ENCODE assay signal across 8 mouse cellular contexts in genomic region chr17:82857199-82858147, GRCm38 (mm10).
DNase-seq lines count a peak whose midpoint lies in the region; ATAC-seq and TF ChIP-seq lines count a peak whose summit lies in the region.

No protein-coding gene starts in this region.

- no peak overlapping the region for H3K4me3 ChIP-seq in bone marrow macrophage, adult 2 months (ENCODE audit: insufficient read depth, low read length)
- H3K4me3 ChIP-seq in heart, embryonic 13.5 days: peak overlapping the region; percentile 30
- H3K4me3 ChIP-seq in kidney, postnatal 0 days (replicated peaks; ENCODE audit: low read depth, low read length): peak overlapping the region; percentile 11; the same call in 1 of the 2 replicates

- no peak overlapping the region for H3K27ac ChIP-seq in bone marrow macrophage, adult 2 months (ENCODE audit: insufficient read depth, low read depth, low read length)
- H3K27ac ChIP-seq in heart, embryonic 13.5 days (replicated peaks): no peak overlapping the region
- H3K27ac ChIP-seq in kidney, postnatal 0 days: no peak overlapping the region

- no peaks in the 10 kb centered on the region for H3K36me3 ChIP-seq in heart, embryonic 13.5 days
- H3K36me3 ChIP-seq in kidney, postnatal 0 days (ENCODE audit: insufficient read depth, low read length): no peaks in the 10 kb centered on the region

- TF ChIP-seq CTCF in bone marrow macrophage, adult 2 months (IDR thresholded peaks at IDR 0.05; ENCODE audit: low read depth, low read length): peak; percentile 59
- TF ChIP-seq CTCF in kidney, postnatal 0 days (IDR thresholded peaks at IDR 0.05; ENCODE audit: low read depth): peak; percentile 98

- no peak for TF ChIP-seq POLR2A in bone marrow macrophage, adult 2 months (IDR thresholded peaks at IDR 0.05; ENCODE audit: borderline replicate concordance, low read depth, low read length)

- no peak; the same call in 1 of the 2 replicates for ATAC-seq in heart, embryonic 13.5 days (ENCODE audit: extremely low read depth, insufficient number of reproducible peaks, low FRiP score, low TSS enrichment)
- ATAC-seq in kidney, postnatal 0 days (replicated peaks; ENCODE audit: low FRiP score, low read depth): peak; percentile 94

- no peak overlapping the region for H3K9ac ChIP-seq in heart, embryonic 13.5 days
- no peak overlapping the region for H3K9ac ChIP-seq in kidney, postnatal 0 days (ENCODE audit: low read depth, low read length)

- no peaks in the 10 kb centered on the region for H3K4me1 ChIP-seq in bone marrow macrophage, adult 2 months (ENCODE audit: control insufficient read depth, insufficient read depth, low read length)
- H3K4me1 ChIP-seq in heart, embryonic 13.5 days: no peaks in the 10 kb centered on the region
- no peaks in the 10 kb centered on the region for H3K4me1 ChIP-seq in kidney, postnatal 0 days (replicated peaks; ENCODE audit: insufficient read depth, low read length)

- H3K9me3 ChIP-seq in heart, embryonic 13.5 days: peaks cover 4% of the 10 kb centered on the region; the same call in 1 of the 2 replicates
- no peaks in the 10 kb centered on the region for H3K9me3 ChIP-seq in kidney, postnatal 0 days (replicated peaks; ENCODE audit: low read length)

- 28% methylated on average over 16 of the region's 16 CpGs for WGBS in heart, embryonic 13.5 days
- WGBS in kidney, postnatal 0 days: 7% methylated on average over 16 of the region's 16 CpGs

- H3K27me3 ChIP-seq in heart, embryonic 13.5 days (replicated peaks): peaks cover 3% of the 10 kb centered on the region; the same call in 1 of the 2 replicates
- H3K27me3 ChIP-seq in kidney, postnatal 0 days (ENCODE audit: insufficient read depth, low read length): no peaks in the 10 kb centered on the region

- DNase-seq in 3134 (ENCODE audit: extremely low read depth, insufficient read length, low spot score) (peak; percentile 19), liver (peak; percentile 59)
- DNase-seq in fibroblast of lung, adult 2 months (ENCODE audit: low read depth): peak; percentile 17
- DNase-seq in kidney, postnatal 0 days (ENCODE audit: low spot score): peak; percentile 93
- DNase-seq in neural tube, embryonic 10.5 days (ENCODE audit: extremely low spot score, low spot score): peak; percentile 85
- DNase-seq in telencephalon, adult 2 months (ENCODE audit: low read depth, low spot score): peak; percentile 62

- peak overlapping the region; percentile 64 for H3K4me2 ChIP-seq in heart, embryonic 13.5 days
- H3K4me2 ChIP-seq in kidney, postnatal 0 days (ENCODE audit: low read length): peak overlapping the region; percentile 56

Comparison
In these comparisons a context has a peak if more than half of its experiments do, and no peak if none do; other contexts are left out.
1. DNase-seq: peak in every context shown above with its lines; median percentile 93 in kidney, postnatal 0 days; 85 in neural tube, embryonic 10.5 days; 62 in telencephalon, adult 2 months; 59 in liver; 19 in 3134; 17 in fibroblast of lung, adult 2 months.